Mouse (Mus musculus) natural killer cell, adult 2 months (primary cell): Measurements from ENCODE around the gene Dnmbp.
"Not testable (repeated sequence)": the region's sequence is repeated elsewhere in the genome, so short reads cannot be mapped to it uniquely, and the experiment has no call there.

Experiments
- DNase-seq, 2 experiments: peaks; one replicate each; pipeline ENCODE4 v3.0.0; 2022; ENCODE audit warnings: low spot score in 2 of 2

Gene Dnmbp

DNA sequence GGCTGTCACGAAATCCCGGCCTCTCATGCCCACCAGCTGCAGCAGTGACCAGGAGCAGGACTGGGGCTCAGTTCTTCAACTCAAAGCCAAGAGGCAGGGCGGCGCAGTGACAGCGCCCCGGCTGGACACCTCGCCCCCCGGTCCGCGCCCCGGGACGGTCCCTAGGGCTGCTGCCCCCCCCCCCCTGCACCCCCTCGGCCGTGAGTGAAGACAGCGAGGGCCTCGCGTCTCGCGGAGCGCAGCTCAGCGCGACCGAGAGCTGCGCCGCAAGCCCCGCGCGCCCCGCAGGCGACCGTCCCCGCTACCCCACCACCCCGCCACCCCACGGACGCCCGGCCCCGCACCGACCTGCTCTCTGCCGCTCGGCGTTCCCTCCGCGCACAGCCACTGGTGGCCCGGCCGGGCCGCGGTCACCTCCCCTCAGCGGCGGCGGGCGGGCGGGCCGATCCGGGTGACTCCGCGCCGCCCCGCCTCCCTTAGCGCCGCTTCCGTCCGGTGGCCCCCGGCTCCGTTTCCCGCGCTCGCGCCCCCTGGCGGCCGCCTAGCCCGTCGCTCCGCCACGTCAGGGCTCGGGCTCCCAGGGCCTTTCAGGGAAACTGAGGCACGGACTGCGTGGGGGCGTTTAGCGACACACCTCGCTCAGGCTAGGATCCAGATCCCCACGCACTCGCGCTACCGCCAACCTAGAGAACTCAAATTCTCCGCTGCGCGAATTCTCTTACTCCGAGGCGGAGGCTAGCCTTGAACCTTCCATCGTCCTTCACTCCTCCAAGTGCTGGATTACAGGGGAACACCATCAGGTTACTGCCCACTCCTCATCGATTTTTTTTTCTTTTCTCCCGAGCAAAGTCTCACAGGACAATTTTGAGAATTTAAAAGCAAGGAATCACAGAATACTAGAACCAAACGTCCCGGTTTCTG is at the start of gene Dnmbp:
Dnmbp (minus strand) TSS at position 423 of the 921 bp plus-strand sequence.
- peak; percentile 59 to 76 for DNase-seq

DNA sequence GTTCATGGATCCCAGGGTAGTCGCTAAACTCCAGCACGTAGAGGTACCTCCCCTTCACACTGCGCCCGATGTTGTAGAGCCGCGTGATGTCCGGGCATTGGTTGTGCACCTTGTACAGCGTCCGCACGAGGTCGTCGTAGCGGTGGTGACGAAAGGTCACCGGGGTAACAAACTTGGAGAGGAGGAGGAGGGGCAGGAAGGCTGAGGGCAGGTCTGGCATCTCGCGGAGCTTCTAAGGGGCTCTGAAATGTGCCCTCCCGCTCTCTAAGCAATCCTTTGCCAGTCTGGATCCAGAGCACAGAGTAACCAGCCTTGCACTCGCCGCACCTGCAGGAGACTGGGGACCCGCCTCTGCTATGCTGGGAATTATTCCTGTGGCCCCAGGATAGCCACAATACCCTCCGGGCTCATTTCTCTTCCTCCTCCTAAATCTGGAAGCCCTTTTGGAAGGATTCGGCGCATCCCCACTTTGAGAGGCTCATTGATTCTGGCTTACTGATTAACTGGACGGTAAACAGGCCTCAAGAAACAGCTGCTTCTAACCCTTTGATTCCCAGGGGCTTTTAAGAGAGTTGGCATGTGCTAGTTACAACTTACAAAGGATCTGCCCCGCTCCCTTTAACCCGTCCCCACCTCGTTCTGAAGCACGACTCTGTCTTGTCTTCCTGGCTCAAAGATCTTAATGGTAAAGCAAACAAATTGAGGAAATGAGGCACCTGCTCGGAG is 46.2 kb upstream of the Dnmbp start, which contains the start of gene Cpn1:
Cpn1 (minus strand) TSS at position 488 of the 726 bp plus-strand sequence.
- no peak for DNase-seq

DNA sequence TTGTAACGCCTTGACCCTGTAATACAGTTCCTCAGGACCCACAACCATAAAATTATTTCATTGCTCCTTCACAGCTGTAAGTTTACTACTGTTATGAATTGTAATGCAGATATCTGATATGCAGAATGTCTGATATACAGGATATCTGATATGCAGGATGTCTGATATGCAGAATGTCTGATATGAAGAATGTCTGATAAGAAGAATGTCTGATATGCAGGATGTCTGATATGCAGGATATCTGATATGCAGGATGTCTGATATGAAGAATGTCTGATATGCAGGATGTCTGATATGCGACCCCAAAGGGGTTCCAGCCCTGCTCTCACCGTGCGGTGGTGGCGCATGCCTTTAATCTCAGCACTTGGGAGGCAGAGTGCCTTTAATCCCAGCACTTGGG is 42.0 kb upstream of the Dnmbp start:
- DNase-seq, result no peak

DNA sequence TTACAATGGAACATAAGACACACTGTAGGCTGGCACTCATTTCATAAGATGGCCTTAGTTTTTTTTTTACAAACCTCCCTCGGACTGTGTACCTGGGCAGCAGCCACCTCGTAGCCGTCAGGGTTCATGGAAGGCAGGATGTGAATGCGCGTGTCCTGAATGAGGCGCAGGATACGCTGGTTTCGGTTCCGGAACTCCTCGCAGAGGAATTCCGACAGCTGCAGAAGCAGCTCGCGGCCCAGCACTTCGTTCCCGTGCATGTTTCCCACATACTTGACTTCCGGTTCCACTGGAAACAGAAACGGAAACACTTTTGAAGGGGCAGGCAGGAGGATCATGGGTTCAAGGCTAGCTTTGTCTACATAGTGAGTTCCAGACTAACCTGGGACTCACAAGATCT is 40.7 kb upstream of the Dnmbp start:
- no peak for DNase-seq

GRCm38 (mm10) chr19:43977799-43978198 is 37.8 kb upstream of the Dnmbp start:
- no peak for DNase-seq

DNA sequence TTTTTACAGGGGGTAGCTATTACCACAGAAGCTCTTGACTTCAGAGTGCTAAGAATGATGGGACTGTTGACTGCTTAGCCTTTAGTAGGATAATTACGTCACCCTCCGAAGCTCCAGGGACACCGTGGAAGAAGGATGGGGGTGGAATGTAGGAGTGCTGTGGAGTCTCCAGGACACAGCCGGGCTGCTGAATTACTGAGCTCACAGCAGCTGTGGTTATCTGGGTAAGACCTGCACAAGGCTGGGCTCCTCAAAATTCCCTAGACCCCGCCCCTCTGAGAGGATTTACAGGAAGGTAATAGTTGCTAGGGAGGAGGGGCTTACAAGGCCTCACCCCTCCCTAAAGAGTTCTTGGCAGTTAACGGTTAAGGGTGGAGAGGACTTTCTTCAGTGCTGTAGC is 36.7 kb upstream of the Dnmbp start:
- no peak for DNase-seq

DNA sequence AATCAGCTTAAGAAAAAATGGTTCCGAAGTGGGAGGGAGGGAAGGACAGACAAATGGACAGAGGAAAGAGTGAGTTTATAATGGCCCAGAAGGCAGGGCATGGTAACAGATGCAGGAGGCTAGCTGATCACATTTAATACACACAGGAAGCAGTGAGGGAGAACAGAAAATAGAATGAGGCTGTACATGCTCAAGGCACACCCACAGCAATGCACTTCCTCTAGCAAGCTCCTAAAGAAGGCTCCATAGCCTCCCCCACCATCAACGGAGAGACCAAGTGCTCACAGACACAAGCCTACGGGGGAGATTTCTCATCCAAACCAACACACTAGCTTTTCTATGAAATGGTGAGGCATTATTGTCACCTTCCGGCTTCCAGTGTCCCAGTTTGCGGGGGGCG is 34.2 kb upstream of the Dnmbp start:
- no peak for DNase-seq

DNA sequence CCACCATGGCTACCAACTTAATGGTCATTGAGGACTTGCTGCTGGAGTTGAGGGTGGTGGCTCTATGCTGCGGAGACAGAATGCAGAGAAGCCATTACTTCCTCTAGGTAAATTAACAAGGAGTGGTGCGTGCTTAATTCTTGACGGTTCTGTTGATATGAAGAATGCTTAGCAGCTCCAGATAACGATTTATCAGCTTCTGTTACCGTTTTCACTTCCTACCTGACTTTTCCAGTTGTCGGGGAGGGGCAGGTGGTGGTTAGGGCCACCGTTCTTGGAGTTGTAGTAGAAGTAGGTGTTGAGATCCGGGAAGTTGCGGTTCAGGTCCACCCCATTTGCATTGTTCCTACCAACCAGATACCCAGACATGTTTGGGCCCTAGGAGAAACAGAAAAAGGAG is 33.7 kb upstream of the Dnmbp start:
- DNase-seq, result no peak

GRCm38 (mm10) chr19:43972129-43972528 is 32.1 kb upstream of the Dnmbp start:
- DNase-seq, result no peak

DNA sequence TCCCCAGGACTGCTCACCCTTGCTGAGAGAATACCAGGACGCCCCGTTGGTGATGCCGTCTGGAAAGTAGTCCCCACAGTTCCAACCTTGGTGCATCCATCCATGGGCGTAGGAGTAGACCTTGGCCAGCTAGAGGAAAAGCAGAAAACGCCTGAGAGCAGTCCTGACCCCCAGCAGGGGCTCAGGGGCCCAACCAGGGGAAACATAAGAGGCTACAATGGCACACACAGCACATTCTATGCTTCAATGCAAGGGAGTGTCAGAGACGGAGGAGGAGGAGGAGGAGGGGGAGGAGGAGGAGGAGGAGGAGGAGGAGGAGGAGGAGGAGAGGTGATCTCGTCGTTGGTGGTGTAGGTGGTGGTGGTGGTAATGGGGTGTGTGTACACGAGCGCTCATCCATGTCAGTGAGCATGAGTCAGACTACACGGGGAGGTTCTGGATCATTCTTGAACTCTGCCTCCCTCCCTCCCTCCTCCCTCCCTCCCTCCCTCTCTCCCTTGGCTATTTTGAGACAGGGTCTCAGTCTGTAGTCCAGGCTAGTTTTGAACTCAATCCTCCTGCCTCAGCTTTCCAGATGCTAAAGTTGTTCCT is 28.5 kb upstream of the Dnmbp start:
- no peak for DNase-seq

DNA sequence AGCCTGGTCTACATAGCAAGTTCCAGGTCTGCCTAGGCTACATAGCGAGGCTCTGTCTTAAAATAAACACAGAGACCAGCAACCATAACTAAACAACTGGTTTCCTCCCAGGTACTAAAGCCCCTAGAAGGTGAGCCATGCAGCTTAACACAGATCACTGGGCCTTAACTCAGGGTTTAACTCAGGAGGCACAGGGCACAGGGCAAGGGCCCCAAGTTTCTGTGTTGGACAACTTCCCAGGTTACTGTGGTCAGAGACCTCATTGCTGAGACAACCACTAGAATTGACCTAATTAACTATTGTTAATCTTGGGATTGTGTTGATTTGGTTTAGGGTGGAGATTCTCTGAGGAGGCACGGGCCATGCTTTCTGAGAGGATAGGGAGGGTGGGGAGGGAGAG is 26.5 kb upstream of the Dnmbp start:
- no peak for DNase-seq

GRCm38 (mm10) chr19:43965496-43966085 is 25.6 kb upstream of the Dnmbp start:
- DNase-seq, result peak; percentile 35 to 36

DNA sequence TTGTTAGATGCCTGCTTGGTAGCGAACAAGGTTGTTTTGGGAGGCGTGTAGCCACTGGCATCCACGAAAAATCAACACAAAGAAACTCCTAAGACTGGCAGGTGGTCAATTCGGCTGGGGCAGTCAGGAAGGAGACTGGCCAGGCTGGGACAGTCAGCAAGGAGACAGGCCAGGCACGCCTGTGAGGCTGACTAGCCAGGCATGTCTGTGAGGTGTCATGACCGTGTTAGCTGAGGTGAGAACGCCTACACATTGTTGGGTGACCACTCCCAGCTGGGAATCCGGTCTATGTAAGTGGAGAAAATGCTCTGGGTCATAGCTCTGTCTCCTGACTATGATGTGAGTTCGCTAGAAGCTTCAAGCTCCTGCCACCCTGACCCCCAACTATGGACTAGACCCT is 22.8 kb upstream of the Dnmbp start:
- DNase-seq, result no peak

DNA sequence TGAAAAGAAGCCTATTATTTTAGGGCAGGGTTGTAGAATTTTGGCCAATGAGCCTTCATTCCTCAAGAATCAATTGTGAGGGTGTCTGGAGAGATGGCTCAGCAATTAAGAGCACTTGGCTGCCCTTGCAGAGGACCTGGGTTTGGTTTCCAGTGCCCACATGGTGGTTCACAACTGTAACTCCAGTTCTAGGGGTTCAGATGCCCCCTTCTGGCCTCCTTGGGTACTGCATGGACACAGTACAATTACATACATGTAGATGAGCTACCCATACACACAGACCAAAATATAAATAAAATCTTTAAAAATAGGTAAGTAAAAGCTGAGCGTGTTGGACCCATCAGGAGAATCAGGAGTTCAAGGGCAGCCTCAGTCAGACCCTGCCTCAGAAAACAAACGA is 21.2 kb upstream of the Dnmbp start:
- peak in 1 of 2 experiments; percentile 26 for DNase-seq

DNA sequence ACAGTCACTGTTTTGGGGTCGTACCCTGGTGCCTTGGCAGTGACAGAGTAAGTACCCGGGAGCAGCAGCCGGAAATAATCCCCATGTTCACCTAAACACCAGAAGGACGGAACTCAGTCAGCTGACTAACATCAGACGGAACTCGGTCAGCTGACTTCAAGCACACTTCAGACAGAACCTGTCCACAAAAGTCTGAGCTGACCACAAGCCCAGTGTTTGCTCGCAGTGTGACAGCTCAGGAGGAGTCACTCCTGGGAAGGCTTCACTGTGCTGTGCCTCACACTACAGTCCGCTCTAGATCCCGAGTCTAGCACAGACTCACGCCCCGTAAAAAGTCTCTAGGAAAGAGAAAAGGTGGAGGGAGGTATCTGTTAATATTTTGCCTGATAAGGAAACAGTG is 20.0 kb upstream of the Dnmbp start:
- no peak for DNase-seq

GRCm38 (mm10) chr19:43959162-43959561 is 19.2 kb upstream of the Dnmbp start:
- peak; percentile 34 to 57 for DNase-seq

DNA sequence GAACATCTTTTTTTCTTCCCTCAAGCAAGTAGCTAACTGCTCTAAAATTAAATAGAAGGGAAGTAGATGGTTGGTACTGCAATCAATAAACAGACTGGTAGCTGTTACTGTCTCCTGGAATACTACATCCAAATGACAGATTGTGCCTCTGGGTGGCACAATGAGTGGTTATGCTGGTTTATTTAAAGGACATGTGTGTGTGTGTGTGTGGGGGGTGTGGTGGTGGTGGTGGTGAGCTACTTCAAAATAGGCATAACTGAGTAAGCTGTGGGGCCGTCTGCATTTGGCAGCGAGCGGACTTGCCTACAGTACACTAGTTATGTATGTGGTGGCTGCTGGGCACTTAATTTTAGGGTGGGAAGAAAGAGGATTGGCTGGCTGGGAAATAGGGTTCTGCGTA is 17.9 kb upstream of the Dnmbp start:
- no peak for DNase-seq

- no peak for DNase-seq
These were observed 17.4 kb upstream of the Dnmbp start for GRCm38 (mm10) chr19:43957402-43957801.

DNA sequence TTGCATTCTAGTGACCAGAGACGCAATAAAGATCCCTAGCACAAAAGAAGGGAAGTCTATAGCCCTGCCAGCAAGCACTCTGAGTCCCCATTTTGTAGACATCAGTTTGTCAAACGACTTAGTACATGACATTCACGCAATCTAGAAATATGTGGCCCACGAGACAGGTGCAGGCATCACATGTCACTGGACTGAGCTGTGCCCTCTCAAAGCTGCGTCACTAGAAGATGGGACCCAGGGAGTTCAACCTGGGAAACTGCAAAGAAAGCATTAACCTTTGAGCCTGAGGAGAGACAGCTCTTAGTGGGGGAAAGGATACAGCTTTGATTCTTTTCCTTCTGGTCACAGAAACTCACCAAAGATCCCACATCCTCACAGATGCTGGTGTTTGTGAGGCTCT is 15.3 kb upstream of the Dnmbp start:
- DNase-seq, result no peak

- no peak for DNase-seq
These were observed 14.9 kb upstream of the Dnmbp start for GRCm38 (mm10) chr19:43954864-43955263.

GRCm38 (mm10) chr19:43952936-43953335 is 12.9 kb upstream of the Dnmbp start:
- not testable (repeated sequence) for DNase-seq
